Mouse (Mus musculus) heart, postnatal 14 days (tissue): ENCODE results near the gene Stra6. TPM values are rescaled to one million over a fixed set of nuclear protein-coding genes. Genes with fewer than 3 reads are reported as not detected.
A peak's percentile ranks its signal among the peaks of the same experiment; 100 is the strongest.

Experiments
- DNase-seq, 2 experiments: peaks; one replicate each; pipeline ENCODE4 v3.0.0; 2021 to 2022
- intact Hi-C: fragments of 180-260 bp; cut with DNase I; formaldehyde crosslinking; loops from one replicate; pipeline ENCODE4 v1.15.1; 2025
- total RNA-seq, 2 experiments: library from RNA; stranded (reverse); gene quantifications; 2 replicates each; pipeline ENCODE4 v1.2.3; 2021

Stra6 gene
- total RNA-seq, 2 experiments from 2014 or later, result 0.32 to 0.76 TPM

DNA sequence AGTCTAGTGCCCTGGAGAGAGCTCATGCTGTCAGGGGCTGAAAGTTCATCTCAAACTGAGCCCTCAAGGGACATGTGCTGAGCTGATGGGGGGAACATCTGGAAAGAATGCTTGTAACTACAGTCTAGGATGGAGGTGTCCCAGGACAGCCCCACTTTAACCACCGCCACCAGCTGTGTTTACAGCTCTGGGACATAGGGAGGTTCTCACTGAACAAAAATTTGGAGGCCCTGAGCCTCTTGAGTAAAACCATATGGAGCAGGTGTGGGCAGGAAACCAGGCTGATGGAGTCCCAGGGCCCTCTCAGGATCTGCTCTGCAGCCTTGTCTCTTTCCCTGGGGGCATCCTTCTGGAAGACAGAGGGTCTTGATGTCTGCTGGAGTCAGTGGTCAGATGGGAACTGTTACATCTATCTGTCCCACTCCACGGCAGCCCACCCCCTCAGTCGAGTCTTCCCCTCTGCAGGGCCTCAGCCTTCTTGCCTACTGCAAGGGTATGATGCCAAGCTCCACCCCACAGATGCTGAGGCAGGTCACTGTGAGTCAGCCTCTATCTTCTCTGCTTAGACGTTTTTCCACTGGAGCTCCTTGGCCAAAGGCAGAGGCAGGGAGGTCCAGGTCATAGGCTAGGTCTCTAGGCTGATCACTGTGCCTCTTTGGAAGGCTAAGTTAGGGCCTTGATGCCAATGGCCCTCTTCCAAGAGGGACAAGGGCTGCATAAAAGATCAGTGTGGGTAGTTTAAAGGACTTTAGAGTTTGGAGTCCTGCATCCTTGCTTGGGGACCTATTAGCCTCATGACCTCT lies 28.2 kb downstream of the Stra6 start:
- DNase-seq, result peak; percentile 47
- intact Hi-C loops, result no loop called here

DNA sequence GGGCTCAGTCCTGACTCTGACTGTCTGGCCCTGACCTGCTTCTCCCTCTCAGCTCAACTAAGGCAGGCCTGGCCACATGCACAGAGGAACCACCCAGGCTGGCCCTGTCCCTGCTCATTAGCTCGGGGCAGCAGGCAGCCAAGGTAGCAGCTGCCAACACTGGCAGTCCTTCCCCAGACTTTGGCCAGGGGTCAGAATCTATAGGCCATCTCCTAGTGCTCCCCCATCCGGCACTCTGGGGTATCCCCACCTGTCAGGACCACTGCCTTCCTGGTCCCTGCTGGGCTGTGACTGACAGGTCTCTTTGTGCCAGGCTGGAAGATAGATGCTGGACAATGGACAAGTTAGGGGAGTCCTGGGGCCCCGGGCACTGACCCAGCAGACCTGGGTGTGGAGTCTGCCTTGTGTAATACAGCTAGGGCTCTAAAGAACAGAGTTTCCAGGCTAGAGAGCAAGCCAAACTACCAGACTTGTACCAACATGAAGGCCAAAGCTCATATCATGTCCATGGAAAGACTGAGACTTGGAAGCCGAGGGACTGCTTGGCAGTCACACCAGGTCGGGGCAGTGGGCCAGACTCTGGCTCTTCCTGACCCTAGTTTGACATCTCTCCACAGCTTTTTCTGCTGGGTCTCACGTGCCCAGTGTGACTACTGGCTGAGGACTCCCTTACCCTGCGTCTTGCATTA lies 29.1 kb downstream of the Stra6 start:
- intact Hi-C loops, result no loop called here
- DNase-seq, result peak; percentile 77

DNA sequence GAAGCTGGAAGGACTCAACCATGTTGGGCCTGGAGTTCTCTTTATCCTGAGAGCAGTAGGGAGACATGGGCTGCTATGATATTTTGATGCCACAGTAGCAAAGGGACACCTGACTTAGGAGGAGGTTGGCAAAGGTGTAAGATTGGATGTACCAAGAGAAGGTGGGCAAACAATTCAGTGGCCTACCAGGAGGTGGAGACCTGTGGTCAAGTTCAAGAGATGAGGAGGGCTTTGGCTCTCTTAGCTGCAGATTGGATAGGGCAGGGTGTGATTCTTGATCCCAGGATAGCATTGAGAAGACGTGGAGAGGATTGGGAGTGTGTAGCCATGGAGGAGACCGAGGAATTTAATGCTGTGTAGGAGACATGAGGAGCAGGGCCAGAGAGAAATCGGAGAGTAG lies 30.2 kb downstream of the Stra6 start:
- no peak for DNase-seq
- intact Hi-C loops, result no loop called here

DNA sequence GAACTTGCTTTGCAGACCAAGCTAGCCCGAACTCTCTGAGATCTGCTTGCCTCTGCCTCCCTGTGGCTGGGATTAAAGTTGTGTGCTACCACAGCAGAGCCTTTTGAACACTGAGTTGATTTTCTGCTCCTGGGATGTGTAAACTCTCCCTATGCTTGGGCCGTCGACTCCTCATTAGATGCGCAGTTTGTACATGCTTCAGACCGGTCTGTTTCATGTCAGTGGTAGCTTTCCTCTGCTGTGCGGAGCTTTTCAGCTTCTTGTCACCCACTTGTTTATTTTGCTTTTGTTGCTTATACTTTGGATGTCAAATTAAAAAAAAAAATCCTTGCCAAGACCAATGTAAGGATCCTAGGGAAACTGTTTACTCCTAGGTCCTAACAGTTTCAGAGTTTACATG lies 32.4 kb downstream of the Stra6 start:
- DNase-seq, result no peak
- intact Hi-C loops, result no loop called here

DNA sequence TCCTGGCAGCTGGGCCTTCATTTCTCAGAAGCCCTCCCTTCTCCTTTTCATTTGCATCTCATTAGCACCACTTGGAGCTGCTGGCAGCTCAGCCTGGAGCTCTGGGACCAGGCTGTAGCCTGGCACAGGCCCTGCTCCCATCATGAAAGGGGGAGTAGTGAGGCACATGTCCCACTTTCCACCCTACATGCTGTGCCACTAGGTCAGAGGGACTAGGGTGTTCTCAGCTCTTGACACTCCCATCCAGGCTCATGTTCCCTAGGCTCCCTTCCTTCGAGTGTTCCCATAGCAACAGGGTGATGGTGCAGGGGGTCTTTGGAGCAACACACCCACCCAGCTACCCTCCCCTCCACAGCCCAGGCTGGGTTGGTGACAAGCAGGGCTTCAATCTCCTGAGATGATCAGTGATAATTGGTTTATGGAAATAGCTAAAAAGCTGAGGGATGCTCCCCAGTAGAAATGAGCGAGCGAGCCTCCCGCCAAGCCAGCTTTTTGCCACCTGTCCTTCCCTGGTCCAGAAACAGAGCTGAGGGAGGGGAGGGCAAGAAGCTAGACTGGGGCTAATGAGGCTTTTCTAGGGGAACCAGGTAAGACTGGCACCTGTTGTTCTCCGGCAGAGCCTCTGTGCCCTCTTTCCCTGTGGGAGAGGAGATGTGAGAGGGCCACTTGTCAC lies 33.2 kb downstream of the Stra6 start:
- intact Hi-C loops, result no loop called here

DNA sequence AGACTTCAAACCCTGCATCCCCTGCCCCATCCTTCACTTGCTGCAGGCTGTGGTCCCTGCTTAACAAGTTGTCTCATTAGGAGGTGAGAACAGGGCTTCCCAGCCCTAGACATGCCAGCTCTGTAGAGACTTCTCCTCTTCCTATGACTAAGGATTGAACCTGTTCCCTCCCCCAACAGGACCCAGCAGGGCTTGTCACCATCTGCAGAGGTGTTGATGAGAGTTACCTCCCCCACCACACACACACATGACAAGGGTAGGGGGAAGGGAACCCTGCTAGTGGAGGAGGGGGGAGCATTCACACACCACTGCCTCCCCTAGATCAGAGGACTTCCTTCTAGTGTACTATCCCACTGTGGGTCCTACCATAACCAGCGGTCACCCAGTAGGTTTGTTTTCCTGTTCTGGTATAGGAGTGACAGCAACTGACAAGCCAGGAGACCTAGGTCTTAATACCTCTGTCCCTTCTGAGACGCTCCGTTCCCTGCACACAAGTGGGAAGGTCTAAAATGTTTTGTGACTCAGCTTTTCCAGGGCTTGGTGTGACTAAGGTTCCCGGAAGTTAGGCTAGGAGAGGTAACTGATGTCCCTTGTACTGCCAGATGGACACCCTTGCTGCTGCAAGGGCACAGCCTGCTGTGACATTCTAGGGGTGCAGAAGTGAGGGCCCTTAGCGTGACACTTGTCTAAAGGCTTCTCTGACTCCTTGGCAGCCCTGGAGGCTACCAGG lies 36.4 kb downstream of the Stra6 start:
- intact Hi-C loops, result no loop called here
- DNase-seq, result no peak

More for the DNA sequence above, 33.2 kb downstream of the Stra6 start:
- DNase-seq, result no peak

DNA sequence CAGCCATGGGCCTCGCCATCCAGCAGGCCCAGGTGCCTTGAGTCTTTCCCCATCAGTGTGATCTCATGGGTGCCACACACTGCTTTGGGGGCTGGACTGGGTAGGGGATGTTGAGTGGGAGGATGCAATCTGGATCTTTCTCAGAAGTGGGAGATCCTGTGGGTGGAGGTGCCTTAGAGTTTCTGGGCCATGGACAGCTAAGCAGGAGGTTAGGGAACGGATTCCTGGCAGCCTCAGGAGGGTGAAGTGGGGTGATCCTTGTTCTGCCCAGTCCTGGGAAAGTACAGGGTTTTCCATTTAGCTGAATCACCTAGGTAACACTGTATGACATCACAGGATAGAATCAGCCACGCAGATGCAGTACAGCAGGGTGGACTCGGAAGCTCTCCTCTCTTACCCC lies 38.4 kb downstream of the Stra6 start:
- intact Hi-C loops, result no loop called here

DNA sequence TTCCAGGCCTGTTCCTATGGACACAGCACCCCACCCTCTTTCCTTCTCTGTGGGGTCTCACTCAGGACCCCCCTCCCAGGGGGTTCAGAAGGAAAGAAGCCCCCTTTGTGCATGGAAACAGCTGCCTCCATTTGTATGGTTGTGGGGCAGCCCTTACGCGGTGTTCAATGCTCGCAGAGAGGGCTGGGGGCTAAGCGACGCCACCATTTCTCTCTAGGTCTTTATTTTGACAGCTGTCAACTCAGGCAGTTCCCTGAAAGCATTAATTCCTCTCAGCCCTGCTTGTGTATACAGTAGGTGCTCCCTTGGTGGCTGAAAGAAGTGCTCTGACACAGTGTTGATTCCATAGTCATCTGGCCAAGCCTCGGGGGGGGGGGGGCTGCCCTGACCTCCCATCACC lies 40.1 kb downstream of the Stra6 start:
- intact Hi-C loops, result no loop called here
- no peak for DNase-seq

More for the DNA sequence above, 38.4 kb downstream of the Stra6 start:
- no peak for DNase-seq

DNA sequence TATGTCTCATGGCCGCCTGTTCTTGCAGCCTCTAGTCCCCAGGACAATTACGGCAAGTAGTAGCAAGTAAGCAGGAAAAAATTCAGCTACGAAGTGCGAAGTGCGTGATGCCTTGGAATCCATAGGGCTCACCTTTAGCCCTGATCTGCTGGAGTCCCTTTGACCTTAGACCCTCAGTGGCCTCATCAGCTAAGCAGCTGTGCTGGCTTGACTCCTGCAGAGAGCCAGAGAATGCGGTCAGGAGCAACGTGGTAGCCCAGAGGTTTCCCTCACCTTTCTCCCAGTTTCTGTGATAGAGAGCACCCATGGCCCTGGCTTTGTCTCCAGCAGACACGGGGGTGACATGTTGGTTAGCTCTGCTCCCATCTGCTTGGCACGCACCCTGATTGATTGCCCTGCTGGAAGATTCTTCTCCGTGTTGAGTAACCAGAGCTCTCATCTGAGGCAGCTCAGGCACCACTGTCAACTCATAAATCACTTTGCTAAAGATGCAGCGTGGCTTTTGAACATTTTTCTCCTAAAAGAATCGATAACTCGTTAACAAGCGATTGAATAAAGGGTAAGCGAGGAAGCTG lies 42.1 kb downstream of the Stra6 start:
- no peak for DNase-seq
- intact Hi-C loops, result no loop called here

DNA sequence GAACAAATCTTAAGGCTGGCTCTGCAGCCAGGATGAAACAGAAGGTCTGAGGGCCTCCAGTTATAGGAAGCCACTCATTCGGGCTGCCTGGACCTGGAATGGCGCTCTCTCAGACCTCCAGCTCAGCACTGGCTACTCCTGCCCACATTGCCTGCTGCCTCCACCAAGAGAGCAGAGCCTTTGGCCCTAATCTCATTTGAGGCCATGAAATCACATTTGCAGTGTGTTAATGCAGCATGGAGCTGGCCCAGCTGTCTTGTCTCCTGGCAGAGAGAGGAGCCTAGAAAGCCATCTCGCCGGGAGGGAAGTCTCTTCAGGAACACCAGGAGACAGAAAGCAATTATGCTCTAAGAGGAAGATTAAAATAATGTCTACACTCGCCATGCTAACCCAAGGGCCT lies 43.9 kb downstream of the Stra6 start:
- DNase-seq, result peak in 1 of 2 experiments; percentile 20
- intact Hi-C loops, result no loop called here

DNA sequence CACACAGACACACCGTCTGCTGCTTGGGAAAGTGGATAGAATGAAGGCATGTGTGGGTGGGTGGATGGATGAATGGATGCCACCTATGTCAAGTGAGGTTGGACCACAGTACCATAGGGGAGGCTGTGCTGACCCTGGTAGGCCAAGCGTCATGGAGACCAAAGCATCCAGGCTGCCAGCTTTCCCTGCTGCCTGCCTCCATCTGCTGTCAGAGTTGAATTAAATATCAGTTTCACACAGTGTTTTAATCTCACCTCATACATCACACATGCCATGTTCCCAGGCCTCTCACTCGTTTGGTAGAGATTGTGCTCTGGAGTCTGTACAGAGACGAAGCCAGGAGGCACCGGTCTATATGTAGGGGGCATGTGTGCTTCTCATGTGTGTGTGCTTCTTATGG lies 47.2 kb downstream of the Stra6 start:
- intact Hi-C loops, result no loop called here
- DNase-seq, result no peak

DNA sequence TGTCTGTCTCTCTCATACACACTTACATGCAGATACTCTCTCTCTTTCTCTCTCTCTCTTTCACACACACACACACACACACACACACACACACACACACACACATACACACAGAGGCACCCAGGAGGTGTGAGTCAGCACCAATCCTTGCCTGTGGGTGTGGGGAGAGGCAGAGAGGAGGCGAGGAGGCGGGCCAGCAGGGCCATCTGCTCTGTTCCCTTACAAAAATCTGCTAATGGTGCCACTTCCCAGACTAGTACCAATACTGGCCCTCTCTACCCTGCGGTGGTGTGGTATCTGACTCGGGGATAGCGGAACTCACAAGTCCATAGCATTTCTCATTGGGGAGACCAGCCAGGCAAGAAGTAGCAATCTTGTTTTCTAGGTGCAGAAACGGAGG lies 47.8 kb downstream of the Stra6 start:
- intact Hi-C loops, result no loop called here

DNA sequence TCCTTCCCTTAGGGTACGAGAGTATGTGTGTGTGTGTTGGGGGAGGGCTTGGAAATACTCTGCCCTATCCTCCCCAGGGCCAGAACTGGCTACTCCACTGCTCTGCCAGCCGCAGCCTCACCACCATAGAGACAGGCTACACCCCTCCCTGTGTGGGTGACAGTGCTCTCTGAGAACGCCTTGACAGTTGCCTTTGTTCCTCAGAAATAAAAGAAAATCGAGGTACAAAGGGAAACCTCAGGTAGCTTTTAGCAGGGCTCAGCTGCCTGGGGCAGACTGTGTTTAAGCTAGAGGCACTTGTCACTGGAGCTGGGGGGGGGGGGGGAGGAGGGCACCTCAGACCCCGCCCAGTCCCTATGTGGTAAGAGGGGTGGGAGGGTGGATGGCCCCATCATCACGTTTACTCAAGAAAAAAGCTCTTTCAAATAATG lies 48.7 kb downstream of the Stra6 start:
- no peak for DNase-seq
- intact Hi-C loops, result no loop called here

More for the DNA sequence above, 47.8 kb downstream of the Stra6 start:
- no peak for DNase-seq

DNA sequence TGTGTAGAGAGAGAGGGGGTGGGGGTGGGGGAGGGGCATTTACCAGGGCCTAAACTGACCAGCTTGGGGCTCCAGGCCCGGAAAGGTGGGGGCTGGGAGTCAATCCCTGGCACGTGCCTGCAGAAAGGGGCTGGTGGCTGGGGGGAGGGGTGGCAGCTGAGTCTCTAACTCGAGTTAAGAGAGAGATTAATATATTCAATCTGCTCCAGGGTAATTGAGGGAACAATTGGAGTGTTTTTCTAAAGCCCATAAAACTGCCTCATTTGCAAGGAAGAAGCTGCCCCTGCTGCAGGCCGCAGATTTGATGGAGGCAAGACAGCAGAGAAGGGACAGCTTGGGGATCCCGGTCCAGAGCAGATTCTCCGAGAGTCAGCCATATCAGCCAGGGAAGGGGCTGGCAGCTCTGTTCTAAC lies 49.3 kb downstream of the Stra6 start:
- intact Hi-C loops, result no loop called here
- DNase-seq, result no peak

DNA sequence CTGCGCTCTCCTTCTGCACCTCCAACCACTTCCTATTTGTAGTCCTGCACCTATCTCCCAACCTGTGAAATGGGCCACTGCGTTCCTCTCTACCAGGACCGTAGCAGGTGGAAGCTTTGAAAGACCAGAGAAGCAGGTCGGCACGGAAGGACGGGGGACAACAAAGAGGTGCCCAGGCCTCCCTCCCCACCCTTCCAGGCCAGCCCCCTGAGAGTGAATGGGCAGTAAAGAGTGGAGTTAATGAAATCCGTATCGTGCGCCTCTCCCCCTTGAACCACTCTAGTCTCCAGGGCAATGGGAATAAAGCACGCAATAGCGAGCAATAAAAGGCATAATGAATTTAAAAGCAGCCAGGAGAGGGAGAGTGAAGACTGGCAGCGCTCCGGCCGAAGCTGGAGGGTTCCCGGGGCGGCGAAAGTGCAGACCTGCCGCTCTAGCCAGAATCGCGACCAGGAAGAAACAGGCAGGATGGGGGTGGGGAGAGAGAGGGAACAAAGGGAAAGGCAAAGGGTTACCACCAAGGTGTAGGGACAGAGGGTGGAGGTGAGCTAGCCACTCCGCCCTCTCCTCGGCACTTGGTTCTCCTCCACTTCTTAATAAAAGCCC lies 49.8 kb downstream of the Stra6 start:
- intact Hi-C loops, result no loop called here
- no peak for DNase-seq

DNA sequence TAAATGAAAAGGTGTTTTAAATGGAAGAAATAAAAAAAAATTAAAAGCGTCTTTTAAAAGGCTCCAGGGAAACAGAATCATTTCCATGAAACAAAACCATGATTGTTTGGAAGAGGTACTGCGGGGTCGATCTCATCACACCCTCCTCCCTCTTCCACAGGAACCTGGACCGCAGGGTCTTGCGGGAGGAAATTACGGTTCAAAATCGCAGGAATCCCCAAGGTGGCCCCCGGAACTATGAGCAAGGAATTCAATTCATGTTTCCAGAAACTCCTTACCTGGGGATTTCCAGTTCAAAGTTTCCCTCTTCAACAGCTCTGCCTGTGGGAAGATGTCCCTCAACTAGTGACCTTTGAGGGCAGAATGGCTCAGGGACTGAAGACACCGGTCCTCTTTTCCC lies 50.4 kb downstream of the Stra6 start:
- no peak for DNase-seq
- intact Hi-C loops, result no loop called here

DNA sequence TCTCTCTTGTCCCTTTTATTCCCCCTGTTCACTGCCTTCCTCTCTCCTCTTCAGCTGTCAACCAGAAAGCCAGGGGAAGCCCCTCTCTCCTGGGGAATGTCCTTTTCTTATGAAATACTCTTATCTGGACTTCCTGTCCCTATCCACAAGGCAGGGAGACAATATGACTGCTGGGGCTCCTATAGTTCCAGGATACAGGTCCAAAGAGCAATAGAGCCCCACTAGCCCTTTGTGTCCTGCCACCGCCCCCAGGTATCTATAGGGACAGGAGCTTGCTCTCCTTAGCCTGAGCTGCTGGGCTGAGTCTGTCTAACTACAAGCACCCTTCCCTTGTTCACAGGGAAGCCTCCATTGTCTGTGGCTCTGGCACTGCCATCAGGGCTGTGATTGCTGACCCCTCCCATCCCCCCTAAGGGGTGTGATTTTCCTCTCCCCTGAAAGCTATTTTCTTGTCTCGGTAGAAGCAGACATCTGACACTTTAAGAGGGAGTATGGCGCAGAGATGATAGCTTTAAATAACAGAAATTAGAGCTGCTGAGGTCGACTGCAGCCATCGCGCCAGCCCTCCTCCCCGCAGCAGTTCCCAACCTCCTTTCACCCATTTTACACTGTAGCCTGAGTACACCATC lies 51.8 kb downstream of the Stra6 start:
- intact Hi-C loops, result no loop called here
- no peak for DNase-seq

DNA sequence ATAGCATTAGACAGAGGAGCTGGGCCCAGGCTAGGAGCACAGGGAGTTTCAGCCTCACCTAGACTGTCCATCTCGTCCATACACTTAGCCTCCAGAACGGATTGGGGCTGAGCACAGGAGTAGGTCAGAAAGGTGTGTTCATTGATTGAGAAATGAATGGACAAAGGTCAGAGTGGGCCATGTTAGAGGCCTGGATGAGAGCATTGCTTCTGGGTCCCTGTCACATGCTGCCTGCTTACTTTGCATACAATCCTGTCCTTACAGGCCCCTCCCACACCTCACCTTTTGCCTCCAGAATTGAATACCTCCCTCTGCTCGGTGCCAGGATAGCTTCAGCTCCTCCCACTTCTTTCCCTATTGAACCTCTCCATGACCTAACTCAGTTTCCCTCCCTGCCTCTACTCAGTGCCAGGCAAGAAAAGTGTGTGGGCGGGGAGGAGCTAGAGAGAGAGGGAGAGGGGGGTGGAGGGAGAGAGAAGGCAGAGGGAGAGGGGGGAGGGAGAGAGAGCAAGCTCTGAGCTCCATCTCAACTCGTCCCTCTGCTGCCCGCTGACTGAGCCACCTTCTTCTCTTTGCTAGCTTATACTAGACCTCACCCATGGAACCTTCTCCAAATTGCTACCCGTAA lies 52.5 kb downstream of the Stra6 start:
- DNase-seq, result no peak
- intact Hi-C loops, result no loop called here

DNA sequence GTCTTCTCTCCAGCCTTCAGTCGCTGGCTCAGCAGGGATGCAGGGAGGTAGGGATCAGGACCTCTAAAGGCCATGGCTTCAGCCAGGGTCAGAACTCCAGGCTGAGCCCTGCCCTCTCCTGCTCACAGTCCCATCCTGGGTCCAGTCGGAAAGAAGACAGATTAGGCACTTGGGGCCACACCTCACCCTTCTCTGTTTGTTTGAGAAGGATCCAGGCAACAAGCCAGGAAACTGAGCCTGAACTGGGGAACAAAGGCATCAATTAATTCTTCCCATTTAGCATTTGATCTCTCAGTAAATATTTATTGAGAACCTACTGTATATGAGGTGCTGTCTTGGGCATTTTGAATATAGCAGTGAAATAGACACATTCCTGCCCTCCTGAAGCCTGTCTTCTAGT lies 55.1 kb downstream of the Stra6 start, which contains the start of gene Ccdc33:
Gene Ccdc33, minus strand, starts transcription at position 153 of the 400 bp plus-strand sequence.
- intact Hi-C loops, result no loop called here
- no peak for DNase-seq
